Mouse (Mus musculus) cerebellum, postnatal 36 days (tissue): Measurements from ENCODE around the gene Wbp1.

Experiments used
- DNase-seq, 2 experiments: peaks; one replicate each; pipeline ENCODE4 v3.0.0; 2021 to 2022; ENCODE audit warnings: mixed read lengths in 2 of 2

Gene Wbp1

GRCm38 (mm10) chr6:83138056-83138455, 16.7 kb upstream of the Wbp1 start:
- DNase-seq, result no peak

- DNase-seq, result peak in 1 of 2 experiments; percentile 41
These were observed 16.2 kb upstream of the Wbp1 start for GRCm38 (mm10) chr6:83137576-83137950.

- no peak for DNase-seq
These were observed 15.7 kb upstream of the Wbp1 start for GRCm38 (mm10) chr6:83136881-83137575.

GRCm38 (mm10) chr6:83136291-83136880, 15.0 kb upstream of the Wbp1 start:
- no peak for DNase-seq

- DNase-seq, result no peak
These were observed 14.3 kb upstream of the Wbp1 start for GRCm38 (mm10) chr6:83135571-83136161.

GRCm38 (mm10) chr6:83134951-83135513, 13.7 kb upstream of the Wbp1 start, which contains the start of gene Rtkn:
Rtkn (plus strand) TSS chr6:83135463.
- DNase-seq, result no peak

- no peak for DNase-seq
These were observed 12.9 kb upstream of the Wbp1 start for GRCm38 (mm10) chr6:83134226-83134625.

GRCm38 (mm10) chr6:83132176-83132919, 11.0 kb upstream of the Wbp1 start:
- DNase-seq, result no peak

GRCm38 (mm10) chr6:83131469-83132034, 10.2 kb upstream of the Wbp1 start:
- DNase-seq, result no peak

GRCm38 (mm10) chr6:83127419-83127818, 6.1 kb upstream of the Wbp1 start:
- DNase-seq, result no peak

- no peak for DNase-seq
These were observed 4.0 kb upstream of the Wbp1 start, which contains the start of gene Ino80b for GRCm38 (mm10) chr6:83125331-83125730. Ino80b (minus strand) TSS chr6:83125431.

GRCm38 (mm10) chr6:83124851-83125312, 3.5 kb upstream of the Wbp1 start:
- peak; percentile 85 to 87 for DNase-seq

GRCm38 (mm10) chr6:83122961-83123360, 1.6 kb upstream of the Wbp1 start:
- DNase-seq, result no peak

GRCm38 (mm10) chr6:83121863-83122710, 728 bp upstream of the Wbp1 start:
- DNase-seq, result no peak

- peak in 1 of 2 experiments; percentile 33 for DNase-seq
These were observed 1.7 kb downstream of the Wbp1 start for GRCm38 (mm10) chr6:83119734-83120051.

- DNase-seq, result no peak
These were observed 2.3 kb downstream of the Wbp1 start for GRCm38 (mm10) chr6:83118825-83119733.

- DNase-seq, result no peak
These were observed 3.0 kb downstream of the Wbp1 start for GRCm38 (mm10) chr6:83118369-83118768.

GRCm38 (mm10) chr6:83117616-83118015, 3.7 kb downstream of the Wbp1 start:
- no peak for DNase-seq

GRCm38 (mm10) chr6:83117165-83117438, 4.3 kb downstream of the Wbp1 start:
- no peak for DNase-seq

GRCm38 (mm10) chr6:83116373-83117164, 4.8 kb downstream of the Wbp1 start:
- no peak for DNase-seq
